In the genomic region with DNA sequence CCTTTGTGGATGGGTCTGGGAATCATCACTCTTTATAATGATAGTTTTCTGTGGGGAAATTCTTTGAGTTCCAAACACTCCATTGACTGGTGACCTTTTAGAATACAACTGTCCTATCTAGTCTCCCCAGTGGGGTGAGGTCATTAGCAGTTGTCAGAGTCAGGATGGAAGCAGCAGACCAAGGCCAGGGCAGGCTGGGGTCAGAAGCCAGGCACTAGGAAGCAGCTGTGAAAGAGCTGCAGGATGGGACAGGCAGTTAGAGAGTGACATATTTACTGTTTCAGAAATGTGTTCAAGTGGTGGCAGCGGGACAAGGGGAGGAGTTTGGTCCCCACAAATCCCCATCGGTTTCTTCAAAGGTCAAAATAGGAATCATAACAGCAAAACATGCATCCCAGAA, we compare ENCODE assay signal across 11 mouse cellular contexts.
A peak's percentile ranks its signal among the peaks of the same experiment; 100 is the strongest.
DNase-seq lines count a peak whose midpoint lies in the region; ATAC-seq and TF ChIP-seq lines count a peak whose summit lies in the region.
"Had no signal": no experiment of that assay in that cellular context is flagged by ENCODE, and none has a peak within 500 bp of the region (broad histone marks: within the 10 kb centered on the region; RNA-seq: fewer than 3 reads in every experiment).

No protein-coding gene starts in this region.

- no peaks in the 10 kb centered on the region for H3K27me3 ChIP-seq in midbrain, embryonic 14.5 days (ENCODE audit: control insufficient read depth, insufficient read depth, low read length)
- no peaks in the 10 kb centered on the region for H3K27me3 ChIP-seq in hindbrain, postnatal 0 days (ENCODE audit: insufficient read depth, low read length)

- no peak overlapping the region for H3K4me3 ChIP-seq in midbrain, embryonic 14.5 days (replicated peaks; ENCODE audit: low read depth, low read length)
- H3K4me3 ChIP-seq in hindbrain, postnatal 0 days (ENCODE audit: low read length) = no peak overlapping the region
- H3K4me3 ChIP-seq: layer of hippocampus, adult 2 months had no signal

- H3K9me3 ChIP-seq in midbrain, embryonic 14.5 days (ENCODE audit: control insufficient read depth, low read length) = no peaks in the 10 kb centered on the region
- H3K9me3 ChIP-seq in hindbrain, postnatal 0 days (ENCODE audit: low read length) = no peaks in the 10 kb centered on the region

- intact Hi-C loops in heart, postnatal 10 days (cut with DNase I) = no loop called here

- H3K36me3 ChIP-seq in midbrain, embryonic 14.5 days (ENCODE audit: control insufficient read depth, insufficient read depth, low read length) = no peaks in the 10 kb centered on the region
- H3K36me3 ChIP-seq in hindbrain, postnatal 0 days (ENCODE audit: insufficient read depth, low read length) = no peaks in the 10 kb centered on the region

- no peak for ATAC-seq in midbrain, embryonic 14.5 days (ENCODE audit: low FRiP score, low TSS enrichment)
- ATAC-seq in hindbrain, postnatal 0 days = no peak

- 90% methylated on average over 2 of the region's 2 CpGs for WGBS in midbrain, embryonic 14.5 days
- WGBS in hindbrain, postnatal 0 days = 72% methylated on average over 2 of the region's 2 CpGs

- H3K4me2 ChIP-seq in midbrain, embryonic 14.5 days (ENCODE audit: low read length) = no peak overlapping the region
- H3K4me2 ChIP-seq in hindbrain, postnatal 0 days (ENCODE audit: low read depth, low read length) = no peak overlapping the region
- H3K4me2 ChIP-seq: liver, embryonic 11.5 days had no signal

- H3K4me1 ChIP-seq in midbrain, embryonic 14.5 days (ENCODE audit: control insufficient read depth, insufficient read depth, low read length) = 0 out of 2 replicates have a peak, but pooled peaks cover 2% of the 10 kb centered on the region
- no peaks in the 10 kb centered on the region for H3K4me1 ChIP-seq in hindbrain, postnatal 0 days (ENCODE audit: insufficient read depth, low read length)

- no peak for TF ChIP-seq CTCF in hindbrain, postnatal 0 days (IDR thresholded peaks at IDR 0.05; ENCODE audit: low read depth)

- no peak overlapping the region for H3K9ac ChIP-seq in midbrain, embryonic 14.5 days (replicated peaks; ENCODE audit: low read length)
- H3K9ac ChIP-seq in hindbrain, postnatal 0 days (replicated peaks; ENCODE audit: low read length) = no peak overlapping the region

- DNase-seq in ovary, adult 18-20 months (ENCODE audit: low spot score) = peak; percentile 3
- no peak for DNase-seq in ovary, postnatal 36 days (ENCODE audit: low spot score)
- peak; percentile 54 to 65 for DNase-seq in heart, postnatal 10 days
- peak; percentile 71 to 88 for DNase-seq in kidney, postnatal 25 days
- no peak for DNase-seq in midbrain, embryonic 14.5 days
- no peak for DNase-seq in urinary bladder, postnatal 4 days (ENCODE audit: low spot score in 2 of 2)
- no peak for DNase-seq in hindbrain, postnatal 0 days (ENCODE audit: low spot score)
- no peak for DNase-seq in right cerebral cortex, postnatal 25 days
- DNase-seq: cerebellum, adult 11 months had no signal

- no peak overlapping the region for H3K27ac ChIP-seq in midbrain, embryonic 14.5 days (replicated peaks; ENCODE audit: low read depth, low read length)
- no peak overlapping the region for H3K27ac ChIP-seq in hindbrain, postnatal 0 days
- H3K27ac ChIP-seq: layer of hippocampus, adult 2 months had no signal

Comparison
In these comparisons a context has a peak if more than half of its experiments do, and no peak if none do; other contexts are left out.
1. DNase-seq: peak in ovary, adult 18-20 months (single experiment), heart, postnatal 10 days (2 of 2) and kidney, postnatal 25 days (2 of 2); none in ovary, postnatal 36 days (single experiment), midbrain, embryonic 14.5 days (single experiment), urinary bladder, postnatal 4 days (0 of 2), hindbrain, postnatal 0 days (single experiment) and right cerebral cortex, postnatal 25 days (single experiment).